Mouse (Mus musculus): Measurements from ENCODE around the gene Kcnip1. TPM values are rescaled to one million over a fixed set of nuclear protein-coding genes. Genes with fewer than 3 reads are reported as not detected.

The Kcnip1 gene
- total and polyA plus RNA-seq, 2 experiments from 2014 or later: 0.05 TPM; not detected in 1

DNA sequence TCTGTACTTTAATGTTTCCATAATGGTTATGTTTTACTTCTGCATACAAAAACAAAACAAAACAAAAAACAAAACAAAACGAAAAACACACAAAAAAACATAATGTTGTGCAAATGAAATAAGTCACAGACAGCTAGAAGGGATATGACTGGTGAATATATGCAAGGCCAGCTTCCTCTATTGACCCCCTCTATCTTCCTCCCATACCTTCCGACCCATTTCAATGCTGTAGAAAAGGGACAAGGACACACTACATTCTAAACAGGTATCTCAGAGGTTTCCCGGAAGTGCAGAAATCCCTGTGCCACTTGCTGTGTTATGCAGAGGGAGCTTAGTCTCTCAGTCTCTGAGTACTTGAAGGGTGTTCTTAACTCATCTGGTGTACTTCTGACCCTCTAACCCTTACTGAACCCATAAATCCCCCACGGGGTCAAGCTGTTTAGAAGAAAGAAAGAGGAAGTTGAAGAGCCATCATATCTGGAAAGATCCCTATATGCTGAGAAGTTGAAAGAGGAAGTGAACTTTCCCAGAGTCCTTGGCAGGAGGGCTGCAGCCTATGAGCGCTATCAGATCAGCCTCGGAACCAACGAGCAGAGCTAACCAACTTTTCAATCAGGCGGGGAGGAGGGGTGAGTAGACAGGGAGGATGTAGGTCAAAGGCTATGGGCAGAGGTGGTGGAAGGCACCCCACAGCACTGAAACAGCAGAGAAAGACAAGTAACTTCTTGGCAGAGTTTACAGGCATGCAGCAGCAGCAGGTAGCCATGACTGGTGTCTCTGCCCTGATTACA is 38.3 kb upstream of the Kcnip1 start:
- TF ChIP-seq EP300 (IDR thresholded peaks at IDR 0.05; ENCODE audit: low read depth): no peak
- 43% methylated on average over 8 of the region's 8 CpGs for WGBS
- H3K27ac ChIP-seq (ENCODE audit: low read depth): no peak overlapping the region
- no peak for ATAC-seq (ENCODE audit: insufficient read depth, low read depth)
- peak overlapping the region; percentile 2; the same call in 1 of the 2 replicates for H3K4me2 ChIP-seq (ENCODE audit: low read depth, low read length)
- H3K4me3 ChIP-seq (ENCODE audit: low read depth, low read length): no peak overlapping the region
- no peaks in the 10 kb centered on the region for H3K36me3 ChIP-seq (replicated peaks; ENCODE audit: control insufficient read depth, insufficient read depth, low read length)
- no peak overlapping the region for H3K9ac ChIP-seq (replicated peaks; ENCODE audit: low read depth, low read length)
- H3K4me1 ChIP-seq (ENCODE audit: control insufficient read depth, insufficient read depth): no peaks in the 10 kb centered on the region; the same call in 1 of the 2 replicates
- DNase-seq (ENCODE audit: low spot score): no peak
- no peaks in the 10 kb centered on the region for H3K27me3 ChIP-seq (ENCODE audit: control insufficient read depth, insufficient read depth, low read length)
- no peaks in the 10 kb centered on the region for H3K9me3 ChIP-seq (replicated peaks; ENCODE audit: control insufficient read depth, low read length)

DNA sequence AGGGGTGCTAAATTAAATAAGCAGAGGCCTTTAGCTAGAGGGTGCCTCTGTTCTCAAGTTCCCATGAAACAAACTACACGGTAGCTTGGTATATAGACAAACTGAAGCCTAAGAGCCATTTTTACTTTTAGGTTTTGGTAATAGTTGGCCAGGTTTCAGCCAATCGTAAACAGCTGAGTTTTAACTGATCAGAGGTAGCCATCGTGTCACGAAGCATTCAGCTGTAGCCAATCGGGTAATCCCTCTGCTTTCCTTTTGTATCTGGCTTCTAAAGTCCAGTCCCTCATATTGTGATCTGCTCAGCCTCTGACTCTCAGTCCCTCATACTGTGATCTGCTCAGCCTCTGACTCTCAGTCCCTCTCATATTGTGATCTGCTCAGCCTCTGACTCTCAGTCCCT is 36.7 kb upstream of the Kcnip1 start:
- H3K27ac ChIP-seq (ENCODE audit: low read depth): no peak overlapping the region
- no peak overlapping the region for H3K9ac ChIP-seq (replicated peaks; ENCODE audit: low read depth, low read length)
- WGBS: 77% methylated on average over 5 of the region's 5 CpGs
- TF ChIP-seq CTCF (IDR thresholded peaks at IDR 0.05; ENCODE audit: low read depth) (no peak), EP300 (IDR thresholded peaks at IDR 0.05; ENCODE audit: low read depth) (no peak)
- no peaks in the 10 kb centered on the region for H3K27me3 ChIP-seq (ENCODE audit: control insufficient read depth, insufficient read depth, low read length)
- ATAC-seq (ENCODE audit: insufficient read depth, low read depth): no peak
- no peaks in the 10 kb centered on the region for H3K36me3 ChIP-seq (replicated peaks; ENCODE audit: control insufficient read depth, insufficient read depth, low read length)
- H3K9me3 ChIP-seq (replicated peaks; ENCODE audit: control insufficient read depth, low read length): no peaks in the 10 kb centered on the region
- no peaks in the 10 kb centered on the region; the same call in 1 of the 2 replicates for H3K4me1 ChIP-seq (ENCODE audit: control insufficient read depth, insufficient read depth)
- no peak overlapping the region for H3K4me2 ChIP-seq (ENCODE audit: low read depth, low read length)
- no peak overlapping the region for H3K4me3 ChIP-seq (ENCODE audit: low read depth, low read length)
- no peak for DNase-seq (ENCODE audit: low spot score)

DNA sequence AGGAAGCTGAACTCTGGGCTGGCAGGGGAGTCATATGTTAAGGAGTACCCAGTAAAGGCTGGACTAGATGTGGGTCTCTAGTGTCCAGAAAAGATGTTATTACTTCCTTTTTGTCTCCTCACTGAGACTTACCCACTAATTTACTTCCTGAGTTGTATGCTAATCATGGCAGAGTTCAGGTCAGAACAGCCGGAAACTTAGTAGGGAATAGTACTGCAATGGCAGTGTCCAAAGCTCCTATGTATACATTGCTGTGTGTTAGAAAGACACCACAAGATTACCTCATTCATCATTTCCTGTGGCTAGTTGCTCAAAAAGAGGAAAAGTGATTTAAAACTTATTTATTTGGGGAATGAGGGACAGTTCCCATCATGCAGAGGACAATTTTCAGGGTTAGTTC is 32.1 kb upstream of the Kcnip1 start:
- no peaks in the 10 kb centered on the region for H3K4me1 ChIP-seq (ENCODE audit: control insufficient read depth, insufficient read depth)
- H3K4me3 ChIP-seq (ENCODE audit: low read depth, low read length): no peak overlapping the region
- 100% methylated on average over 1 of the region's 1 CpGs for WGBS
- H3K4me2 ChIP-seq (ENCODE audit: low read depth, low read length): no peak overlapping the region
- no peaks in the 10 kb centered on the region for H3K9me3 ChIP-seq (replicated peaks; ENCODE audit: control insufficient read depth, low read length)
- no peak overlapping the region for H3K27ac ChIP-seq (ENCODE audit: low read depth)
- no peak overlapping the region for H3K9ac ChIP-seq (replicated peaks; ENCODE audit: low read depth, low read length)
- DNase-seq (ENCODE audit: low spot score): no peak
- no peak for TF ChIP-seq CTCF (IDR thresholded peaks at IDR 0.05; ENCODE audit: low read depth)
- no peak for TF ChIP-seq EP300 (IDR thresholded peaks at IDR 0.05; ENCODE audit: low read depth)
- H3K36me3 ChIP-seq (replicated peaks; ENCODE audit: control insufficient read depth, insufficient read depth, low read length): no peaks in the 10 kb centered on the region
- no peaks in the 10 kb centered on the region for H3K27me3 ChIP-seq (ENCODE audit: control insufficient read depth, insufficient read depth, low read length)
- no peak for ATAC-seq (ENCODE audit: insufficient read depth, low read depth)

DNA sequence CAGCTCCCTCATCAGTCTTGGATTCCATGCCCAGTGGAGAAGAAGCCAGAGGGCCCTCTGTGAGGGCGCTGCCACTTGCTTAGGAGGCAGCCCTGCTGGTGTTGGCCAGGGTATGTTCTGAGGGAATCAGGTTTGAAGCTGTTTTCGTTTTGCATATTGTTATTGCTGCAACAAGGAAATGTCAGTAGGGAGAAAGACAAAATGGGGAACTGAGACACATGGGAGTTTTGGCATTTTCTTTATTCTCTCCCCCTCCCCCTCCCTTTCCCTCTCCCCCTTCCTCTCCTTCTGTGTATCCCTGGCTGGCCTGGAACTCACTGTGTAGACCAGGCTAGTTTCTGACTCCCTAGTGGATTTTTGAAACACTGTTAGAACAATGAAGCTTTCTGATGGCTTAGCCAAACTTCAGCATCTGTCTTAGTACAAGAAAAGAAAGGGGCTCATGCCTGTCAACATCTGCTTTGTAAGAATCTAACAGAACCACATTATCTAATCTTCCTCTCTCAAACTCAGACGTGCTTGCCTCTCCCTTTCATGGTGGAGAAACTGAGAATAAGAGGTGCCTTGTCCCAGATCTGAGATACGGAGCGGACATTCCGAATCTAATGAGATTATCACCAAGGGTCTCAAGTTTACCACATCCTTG is 19.2 kb upstream of the Kcnip1 start:
- Histone ChIP-seq H3K4me2 (ENCODE audit: low read depth, low read length) (no peak overlapping the region), H3K27me3 (ENCODE audit: control insufficient read depth, insufficient read depth, low read length) (no peaks in the 10 kb centered on the region), H3K9me3 (replicated peaks; ENCODE audit: control insufficient read depth, low read length) (no peaks in the 10 kb centered on the region), H3K4me1 (ENCODE audit: control insufficient read depth, insufficient read depth) (no peaks in the 10 kb centered on the region), H3K36me3 (replicated peaks; ENCODE audit: control insufficient read depth, insufficient read depth, low read length) (no peaks in the 10 kb centered on the region), H3K9ac (replicated peaks; ENCODE audit: low read depth, low read length) (no peak overlapping the region), H3K4me3 (ENCODE audit: low read depth, low read length) (no peak overlapping the region), H3K27ac (ENCODE audit: low read depth) (no peak overlapping the region)
- 48% methylated on average over 6 of the region's 6 CpGs for WGBS
- ATAC-seq (ENCODE audit: insufficient read depth, low read depth) (no peak), DNase-seq (ENCODE audit: low spot score) (no peak)
- TF ChIP-seq CTCF (IDR thresholded peaks at IDR 0.05; ENCODE audit: low read depth): no peak
- no peak for TF ChIP-seq EP300 (IDR thresholded peaks at IDR 0.05; ENCODE audit: low read depth)

GRCm38 (mm10) chr11:34010859-34011172 is 17.9 kb upstream of the Kcnip1 start:
- no peaks in the 10 kb centered on the region for H3K4me1 ChIP-seq (ENCODE audit: control insufficient read depth, insufficient read depth)
- no peaks in the 10 kb centered on the region for H3K36me3 ChIP-seq (replicated peaks; ENCODE audit: control insufficient read depth, insufficient read depth, low read length)
- TF ChIP-seq EP300 (IDR thresholded peaks at IDR 0.05; ENCODE audit: low read depth) (0 out of 2 replicates have a peak, but pooled peaks have one; percentile 19), CTCF (IDR thresholded peaks at IDR 0.05; ENCODE audit: low read depth) (no peak)
- no peaks in the 10 kb centered on the region for H3K9me3 ChIP-seq (replicated peaks; ENCODE audit: control insufficient read depth, low read length)
- DNase-seq (ENCODE audit: low spot score): peak; percentile 39
- 50% methylated on average over 4 of the region's 4 CpGs for WGBS
- H3K27ac ChIP-seq (ENCODE audit: low read depth): peak overlapping the region; percentile 62; the same call in 1 of the 2 replicates
- ATAC-seq (ENCODE audit: insufficient read depth, low read depth): peak; percentile 74
- H3K9ac ChIP-seq (replicated peaks; ENCODE audit: low read depth, low read length): no peak overlapping the region
- no peak overlapping the region for H3K4me2 ChIP-seq (ENCODE audit: low read depth, low read length)
- no peaks in the 10 kb centered on the region for H3K27me3 ChIP-seq (ENCODE audit: control insufficient read depth, insufficient read depth, low read length)
- no peak overlapping the region for H3K4me3 ChIP-seq (ENCODE audit: low read depth, low read length)
